Mouse (Mus musculus): ENCODE results near the gene Anks1.

DNA sequence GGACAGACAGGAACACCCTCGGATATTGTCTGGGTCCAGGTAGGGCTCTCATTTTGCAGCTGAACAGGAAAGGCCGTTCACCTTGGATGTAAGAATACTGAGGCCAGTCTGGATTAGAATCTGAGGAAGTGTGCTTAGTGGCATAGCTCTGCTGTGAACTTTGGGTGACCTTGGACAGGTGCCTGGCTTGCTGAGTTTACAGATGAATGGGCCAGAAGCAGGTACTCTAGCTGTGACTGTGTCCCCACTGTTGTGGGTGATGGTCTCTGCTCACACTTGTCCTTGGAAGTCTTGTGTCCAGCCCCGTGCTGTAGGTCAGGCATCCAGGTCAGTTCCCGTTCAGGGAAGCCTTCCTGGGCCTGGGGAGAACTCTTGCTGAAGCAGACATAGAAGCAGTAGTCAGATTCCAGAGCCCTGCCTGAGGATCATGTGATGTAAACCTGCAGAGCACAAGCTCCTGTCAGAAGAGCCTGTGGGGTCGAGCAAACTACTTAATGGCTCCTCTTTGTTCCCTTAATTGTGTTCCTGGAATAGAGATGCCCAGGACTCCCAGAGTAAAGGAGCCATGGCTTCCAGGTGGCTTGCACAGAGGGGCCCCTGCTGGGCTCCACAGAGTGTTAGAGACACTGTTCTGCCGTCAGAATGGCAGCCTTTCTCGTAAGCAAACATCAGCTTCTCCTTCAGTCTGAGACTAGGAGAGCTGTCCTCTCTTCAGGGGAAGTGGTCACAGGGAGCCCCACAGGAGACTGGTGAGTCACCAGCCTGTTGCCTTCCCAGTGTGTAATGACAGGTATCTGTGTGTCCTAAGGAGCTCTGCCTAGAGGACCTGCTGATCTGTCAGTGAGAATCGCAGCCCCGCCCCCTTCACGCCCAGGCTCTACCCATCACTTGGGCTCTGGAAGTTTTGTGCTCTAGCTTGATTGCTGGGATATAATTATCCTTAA lies 85.2 kb downstream of the Anks1 start:
- TF ChIP-seq CTCF (IDR thresholded peaks at IDR 0.05; ENCODE audit: low read depth, low read length) (no peak), TAL1 (conservative IDR thresholded peaks at IDR 0.05; ENCODE audit: low read depth, low read length) (no peak), GATA1 (IDR thresholded peaks at IDR 0.05; ENCODE audit: borderline replicate concordance, low read length) (no peak), GATA2 (IDR thresholded peaks at IDR 0.05; ENCODE audit: borderline replicate concordance, low read depth, low read length) (no peak)
